Mouse (Mus musculus) hindbrain, embryonic 14.5 days (tissue): ENCODE data around the gene Pepd. TPM values are rescaled to one million over a fixed set of nuclear protein-coding genes. Genes with fewer than 3 reads are reported as not detected.

ENCODE experiments used
- ATAC-seq: fragments of 200-750 bp; cut with Nextera tagmentation; 2 replicates; pipeline ENCODE4 v1.8.0; 2017; ENCODE audit warnings: moderate number of reproducible peaks, mild to moderate bottlenecking, moderate TSS enrichment, moderate library complexity; ENCODE audit not compliant: low FRiP score
- DNase-seq: peaks from one replicate; pipeline ENCODE4 v3.0.0-alpha.2; 2015; ENCODE audit warnings: low spot score
- H3K27ac ChIP-seq: fragments of 300-500 bp; sonication (generic); 2 replicates; pipeline ENCODE4 v1.5.1; 2014; ENCODE audit warnings: mild to moderate bottlenecking, moderate library complexity
- H3K27me3 ChIP-seq: fragments of 300-500 bp; sonication (generic); 2 replicates; pipeline ENCODE4 v1.6.1; 2014; ENCODE audit warnings: mild to moderate bottlenecking, low read length, mixed read lengths; ENCODE audit not compliant: control insufficient read depth, insufficient read depth
- H3K36me3 ChIP-seq: fragments of 300-500 bp; sonication (generic); replicated peaks from 2 replicates; pipeline ENCODE4 v1.6.1; 2014; ENCODE audit not compliant: control insufficient read depth, insufficient read depth
- H3K4me1 ChIP-seq: fragments of 300-500 bp; sonication (generic); replicated peaks from 2 replicates; pipeline ENCODE4 v1.6.1; 2014; ENCODE audit warnings: antibody characterized with exemption, low read length, mixed read lengths; ENCODE audit not compliant: control insufficient read depth, insufficient read depth
- H3K4me2 ChIP-seq: fragments of 300-500 bp; sonication (generic); replicated peaks from 2 replicates; pipeline ENCODE4 v1.6.1; 2014; ENCODE audit warnings: mild to moderate bottlenecking, moderate library complexity
- H3K4me3 ChIP-seq: fragments of 300-500 bp; sonication (generic); replicated peaks from 2 replicates; pipeline ENCODE4 v1.5.1; 2014; ENCODE audit warnings: mild to moderate bottlenecking, low read length
- H3K9ac ChIP-seq: fragments of 300-500 bp; sonication (generic); 2 replicates; pipeline ENCODE4 v1.6.1; 2014
- H3K9me3 ChIP-seq: fragments of 300-500 bp; sonication (generic); 2 replicates; pipeline ENCODE4 v1.6.1; 2016; ENCODE audit warnings: low read length; ENCODE audit not compliant: control insufficient read depth
- WGBS: fragments of 180-500 bp; shearing (Covaris S2); extraction: QIAGEN DNeasy Blood & Tissue Kit; methylation state at CpG from one replicate; pipeline ENCODE4 v1.1.7; 2014; 5-methylcytosine and 5-hydroxymethylcytosine counted together
- polyA plus RNA-seq: library from polyadenylated mRNA; unstranded; fragments of >200 nt; fragmentation: Nextera tagmentation; extraction: Ambion mirVana; gene quantifications from 2 replicates; pipeline ENCODE4 v1.2.1, GENCODE M21; 2014

Gene Pepd
- polyA plus RNA-seq, 1 experiment from 2014 or later = 63.8 TPM

- WGBS = 88% methylated on average over 3 of the region's 3 CpGs
- Histone ChIP-seq H3K4me3 (no peak overlapping the region), H3K36me3 (peaks cover 24% of the 10 kb centered on the region), H3K4me2 (no peak overlapping the region), H3K9me3 (no peaks in the 10 kb centered on the region), H3K9ac (no peak overlapping the region), H3K27ac (no peak overlapping the region), H3K27me3 (no peaks in the 10 kb centered on the region), H3K4me1 (peaks cover 11% of the 10 kb centered on the region)
- DNase-seq = no peak
- ATAC-seq = no peak
Observed at GRCm38 (mm10) chr7:35053161-35053560, 141.0 kb downstream of the Pepd start.

DNA sequence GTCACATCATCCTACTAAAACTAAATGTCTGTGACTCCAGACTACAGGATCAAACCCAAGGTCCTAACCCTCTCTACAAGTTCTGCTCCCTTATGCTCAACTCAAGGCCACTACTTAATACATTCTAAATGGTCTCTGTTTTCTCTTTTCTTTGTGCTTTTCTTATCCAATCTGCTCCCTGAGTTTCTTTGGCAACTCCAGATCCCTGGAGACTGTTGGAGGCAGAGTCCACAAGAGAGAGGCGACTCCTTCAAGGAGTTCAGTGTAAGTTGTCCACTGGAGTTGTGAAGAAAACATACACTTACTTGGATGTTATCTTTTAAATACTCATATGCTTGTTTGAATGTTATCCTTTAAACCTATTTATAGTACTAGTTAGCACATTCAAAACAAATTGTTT lies 142.1 kb downstream of the Pepd start:
- Histone ChIP-seq H3K9me3 (no peaks in the 10 kb centered on the region), H3K27ac (no peak overlapping the region), H3K9ac (no peak overlapping the region), H3K4me3 (no peak overlapping the region), H3K36me3 (peaks cover 15% of the 10 kb centered on the region), H3K4me2 (peak overlapping the region; percentile 82; the same call in 1 of the 2 replicates), H3K27me3 (no peaks in the 10 kb centered on the region), H3K4me1 (peaks cover 11% of the 10 kb centered on the region)
- WGBS = 86% methylated on average over 1 of the region's 1 CpGs
- ATAC-seq (no peak), DNase-seq (no peak)

DNA sequence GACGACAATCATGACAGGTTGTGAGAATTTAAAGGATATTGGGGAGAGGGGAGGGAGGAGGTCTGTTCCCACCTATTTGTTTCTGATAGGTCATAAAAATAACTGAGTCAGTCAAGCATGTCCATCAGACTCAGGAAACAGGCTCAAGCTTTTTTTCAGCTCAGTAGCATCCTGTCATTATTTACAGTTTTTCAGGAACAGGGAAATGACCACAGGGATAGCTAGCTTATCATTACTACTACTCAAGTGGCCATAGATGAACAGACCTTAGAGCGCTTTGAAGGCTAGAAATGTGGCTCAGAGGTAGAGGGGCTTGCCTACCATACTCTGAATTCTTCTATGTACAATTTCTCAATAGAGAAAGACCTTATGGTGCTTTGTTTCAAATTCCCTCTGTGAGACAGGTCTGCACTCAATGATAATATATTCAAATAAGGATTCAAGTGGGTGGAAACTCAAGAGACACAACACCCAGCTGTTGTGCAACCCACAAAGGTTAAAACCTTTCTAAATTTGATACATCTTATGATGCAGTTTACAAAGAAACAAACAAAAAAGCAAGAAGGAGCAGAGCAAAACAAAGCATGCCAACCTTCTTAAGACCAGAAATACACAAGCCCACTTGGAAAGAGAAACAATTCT lies 142.9 kb downstream of the Pepd start:
- H3K27me3 ChIP-seq = no peaks in the 10 kb centered on the region
- no peaks in the 10 kb centered on the region for H3K9me3 ChIP-seq
- 55% methylated on average over 2 of the region's 2 CpGs for WGBS
- H3K9ac ChIP-seq = peak overlapping the region; percentile 76
- H3K27ac ChIP-seq = 0 out of 2 replicates have a peak overlapping the region, but pooled peaks have one; percentile 91
- ATAC-seq (no peak), DNase-seq (no peak)
- H3K4me1 ChIP-seq = peaks cover 11% of the 10 kb centered on the region
- H3K4me3 ChIP-seq = peak overlapping the region; percentile 69
- H3K36me3 ChIP-seq = peaks cover 7% of the 10 kb centered on the region; the same call in 1 of the 2 replicates
- peak overlapping the region; percentile 82 for H3K4me2 ChIP-seq

- Histone ChIP-seq H3K36me3 (no peaks in the 10 kb centered on the region), H3K4me2 (peak overlapping the region; percentile 82), H3K9ac (peak overlapping the region; percentile 76), H3K27ac (peak overlapping the region; percentile 91), H3K27me3 (no peaks in the 10 kb centered on the region), H3K4me1 (peaks cover 11% of the 10 kb centered on the region), H3K9me3 (no peaks in the 10 kb centered on the region), H3K4me3 (peak overlapping the region; percentile 69)
- ATAC-seq (peak; percentile 91), DNase-seq (peak; percentile 46)
- WGBS = under 1% methylated on average over 71 of the region's 77 CpGs
Observed at GRCm38 (mm10) chr7:35055619-35056435, 143.6 kb downstream of the Pepd start.

DNA sequence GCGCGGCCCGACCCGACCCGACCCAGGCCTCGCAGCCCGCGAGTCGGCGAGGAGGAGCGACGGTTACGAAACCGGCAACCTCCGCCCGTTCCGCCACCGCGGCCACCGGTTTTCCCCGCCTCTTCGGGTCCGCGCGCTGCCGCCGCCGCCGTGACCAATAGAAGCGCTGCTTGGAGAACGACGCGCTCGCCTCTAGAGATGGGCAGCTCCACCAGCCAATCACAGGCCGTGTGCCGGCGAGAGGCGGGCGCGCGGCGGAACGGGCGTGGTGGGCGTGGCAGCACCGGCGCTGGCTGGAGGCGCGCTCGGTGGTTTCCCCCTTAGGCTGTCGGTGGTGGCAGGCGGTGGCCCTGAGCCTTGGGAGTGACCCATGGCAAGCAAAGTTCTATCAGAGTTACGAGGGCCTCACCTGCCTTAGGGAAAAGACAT lies 144.3 kb downstream of the Pepd start, which contains the start of gene Cebpg:
Gene Cebpg (minus strand): TSS at position 138 of the 429 bp plus-strand sequence.
- Histone ChIP-seq H3K36me3 (no peaks in the 10 kb centered on the region), H3K27me3 (no peaks in the 10 kb centered on the region), H3K4me1 (peaks cover 11% of the 10 kb centered on the region), H3K9ac (peak within 1 kb of the TSS; percentile 76), H3K4me3 (peak within 1 kb of the TSS; percentile 69), H3K27ac (peak within 1 kb of the TSS; percentile 91), H3K9me3 (no peaks in the 10 kb centered on the region), H3K4me2 (peak within 1 kb of the TSS; percentile 82)
- peak; percentile 98 for ATAC-seq
- WGBS = under 1% methylated on average over 47 of the region's 53 CpGs
- peak; percentile 94 for DNase-seq

DNA sequence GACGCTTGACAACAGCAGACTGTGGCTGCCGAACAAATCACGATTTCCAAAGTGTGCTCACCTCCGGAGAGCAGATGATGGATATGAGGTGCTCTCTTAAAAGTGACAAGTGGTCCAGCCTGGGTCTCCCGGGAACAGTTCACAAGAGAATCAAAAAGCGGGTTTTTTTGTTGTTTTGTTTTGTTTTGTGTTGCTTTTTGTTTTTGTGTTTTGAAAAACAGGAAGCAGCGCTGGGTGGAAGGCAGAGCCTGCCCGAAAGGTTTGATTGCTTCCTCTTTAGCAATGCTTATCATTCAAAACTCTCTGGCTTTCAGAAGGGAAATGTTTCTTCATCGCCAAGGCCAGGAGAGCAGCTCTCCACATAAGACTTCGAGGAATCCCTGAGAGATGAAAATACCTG lies 144.8 kb downstream of the Pepd start:
- peak overlapping the region; percentile 69 for H3K4me3 ChIP-seq
- no peaks in the 10 kb centered on the region for H3K27me3 ChIP-seq
- peaks cover 11% of the 10 kb centered on the region for H3K4me1 ChIP-seq
- no peaks in the 10 kb centered on the region for H3K9me3 ChIP-seq
- peak overlapping the region; percentile 76 for H3K9ac ChIP-seq
- H3K27ac ChIP-seq = no peak overlapping the region; the same call in 1 of the 2 replicates
- ATAC-seq = no peak
- 28% methylated on average over 10 of the region's 10 CpGs for WGBS
- H3K36me3 ChIP-seq = no peaks in the 10 kb centered on the region
- no peak for DNase-seq
- peak overlapping the region; percentile 82 for H3K4me2 ChIP-seq

DNA sequence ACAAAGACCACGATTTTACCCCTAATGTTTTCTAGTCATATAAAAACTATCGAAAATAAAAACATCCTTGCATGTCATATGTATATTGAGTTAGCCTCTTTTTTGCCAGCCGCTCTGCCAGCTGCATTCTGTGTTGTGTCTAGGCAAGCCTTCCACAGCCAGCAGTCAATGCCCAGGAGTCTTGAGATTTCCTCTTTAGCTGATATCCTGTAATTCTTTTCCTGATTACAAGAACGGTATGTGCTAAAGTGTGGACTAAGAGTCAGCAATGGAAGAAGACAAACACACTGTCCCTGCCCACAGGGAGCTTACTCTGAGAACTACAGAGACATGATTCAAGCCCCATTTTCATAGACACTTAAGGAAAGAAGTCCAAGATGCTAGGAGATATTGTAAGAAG lies 145.4 kb downstream of the Pepd start:
- Histone ChIP-seq H3K9me3 (no peaks in the 10 kb centered on the region), H3K27ac (no peak overlapping the region), H3K9ac (no peak overlapping the region), H3K27me3 (no peaks in the 10 kb centered on the region), H3K36me3 (no peaks in the 10 kb centered on the region), H3K4me2 (no peak overlapping the region), H3K4me3 (no peak overlapping the region), H3K4me1 (peaks cover 11% of the 10 kb centered on the region)
- 89% methylated on average over 4 of the region's 4 CpGs for WGBS
- ATAC-seq (no peak), DNase-seq (no peak)

GRCm38 (mm10) chr7:35058329-35058728 lies 146.2 kb downstream of the Pepd start:
- DNase-seq = no peak
- no peak overlapping the region for H3K4me2 ChIP-seq
- H3K9ac ChIP-seq = no peak overlapping the region
- H3K27ac ChIP-seq = no peak overlapping the region
- H3K27me3 ChIP-seq = no peaks in the 10 kb centered on the region
- WGBS = 91% methylated on average over 1 of the region's 1 CpGs
- peaks cover 11% of the 10 kb centered on the region for H3K4me1 ChIP-seq
- H3K4me3 ChIP-seq = no peak overlapping the region
- H3K36me3 ChIP-seq = no peaks in the 10 kb centered on the region
- no peak for ATAC-seq
- no peaks in the 10 kb centered on the region for H3K9me3 ChIP-seq

DNA sequence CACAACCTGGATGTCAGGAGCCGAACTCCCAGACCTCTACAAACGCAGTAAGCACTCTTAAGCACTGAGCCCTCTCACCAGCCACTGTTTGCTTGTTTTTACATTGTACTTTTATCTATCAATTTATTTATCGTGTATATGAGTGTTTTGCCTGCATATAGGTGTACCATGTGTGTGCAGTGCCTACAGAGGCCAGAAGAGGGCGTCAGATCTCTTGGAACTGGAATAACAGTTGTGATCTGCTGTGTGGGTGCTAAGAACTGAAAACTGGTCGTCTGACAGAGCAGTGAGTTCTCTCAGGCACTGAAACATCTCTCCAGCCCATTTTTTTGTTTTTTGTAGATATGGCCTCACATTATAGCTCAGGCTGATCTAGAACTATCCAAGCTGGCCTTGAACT lies 147.3 kb downstream of the Pepd start:
- no peaks in the 10 kb centered on the region for H3K9me3 ChIP-seq
- ATAC-seq (no peak), DNase-seq (no peak)
- no peak overlapping the region for H3K9ac ChIP-seq
- 76% methylated on average over 5 of the region's 5 CpGs for WGBS
- H3K4me1 ChIP-seq = peaks cover 11% of the 10 kb centered on the region
- H3K36me3 ChIP-seq = no peaks in the 10 kb centered on the region
- H3K27me3 ChIP-seq = no peaks in the 10 kb centered on the region
- H3K27ac ChIP-seq = no peak overlapping the region
- H3K4me3 ChIP-seq = no peak overlapping the region
- no peak overlapping the region for H3K4me2 ChIP-seq
